Mouse (Mus musculus) cerebellum, adult 2 months (tissue): ENCODE data around the gene Coq7. TPM values are rescaled to one million over a fixed set of nuclear protein-coding genes. Genes with fewer than 3 reads are reported as not detected.

ENCODE experiments used
- DNase-seq, 2 experiments: peaks; one replicate each; pipeline ENCODE4 v3.0.0; 2021
- H3K27ac ChIP-seq: fragments of 200-500 bp; 2 replicates; pipeline ENCODE4 v1.5.1; 2012; ENCODE audit warnings: low read length, control low read depth, inconsistent platforms; ENCODE audit not compliant: insufficient read depth
- H3K27me3 ChIP-seq: fragments of 200-500 bp; 2 replicates; pipeline ENCODE4 v1.6.1; 2012; ENCODE audit warnings: inconsistent platforms, mild to moderate bottlenecking, low read length, moderate library complexity; ENCODE audit not compliant: control insufficient read depth, insufficient read depth
- H3K4me1 ChIP-seq: fragments of 200-500 bp; 2 replicates; pipeline ENCODE4 v1.6.1; 2011; ENCODE audit warnings: low read length; ENCODE audit not compliant: control insufficient read depth, insufficient read depth
- H3K4me3 ChIP-seq: fragments of 200-500 bp; replicated peaks from 2 replicates; pipeline ENCODE3; 2011; ENCODE audit warnings: mild to moderate bottlenecking, low read depth, low read length, control low read depth; ENCODE audit not compliant: insufficient read depth
- CTCF ChIP-seq: fragments of 200-500 bp; IDR thresholded peaks from 2 replicates; pipeline ENCODE4 v1.5.1; 2011; ENCODE audit warnings: low read depth, mild to moderate bottlenecking, control low read depth, low read length, moderate library complexity, borderline replicate concordance; ENCODE audit not compliant: insufficient read depth
- POLR2A ChIP-seq: fragments of 200-500 bp; IDR thresholded peaks from 2 replicates; pipeline ENCODE4 v1.6.1; 2011; ENCODE audit warnings: low read length, control low read depth, borderline replicate concordance; ENCODE audit not compliant: insufficient read depth
- WGBS: fragments of 180-500 bp; shearing (Covaris S2); methylation state at CpG from one replicate; pipeline ENCODE4 v1.1.7; 2018; 5-methylcytosine and 5-hydroxymethylcytosine counted together
- polyA plus RNA-seq: library from polyadenylated mRNA; depleted of rRNA; stranded (reverse); fragments of >200 nt; gene quantifications from 2 replicates; pipeline ENCODE4 v1.2.3, GENCODE M21; 2012

The Coq7 gene
- polyA plus RNA-seq, 1 experiment: 93.2 TPM

DNA sequence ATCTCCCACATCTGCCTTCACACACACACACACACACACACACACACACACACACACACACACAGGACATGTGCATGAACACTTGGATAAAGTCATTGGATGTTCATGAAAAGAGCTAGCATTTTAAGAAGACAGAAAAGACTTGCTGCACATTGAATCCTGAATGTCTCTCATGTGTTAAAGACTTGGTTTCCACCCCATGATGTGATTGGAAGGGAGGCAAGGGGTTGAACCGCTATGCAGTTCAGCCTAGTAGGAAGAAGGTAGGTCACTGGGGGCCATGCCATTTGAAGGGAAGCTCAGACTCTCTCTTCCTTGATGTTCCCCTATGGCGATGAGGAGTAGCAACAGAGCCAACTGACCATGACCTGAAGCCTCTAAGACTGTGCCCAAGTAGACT lies 51.2 kb downstream of the Coq7 start:
- 77% methylated on average over 2 of the region's 2 CpGs for WGBS
- TF ChIP-seq CTCF (no peak), POLR2A (no peak)
- no peak overlapping the region for H3K4me3 ChIP-seq
- H3K27me3 ChIP-seq: no peaks in the 10 kb centered on the region
- no peaks in the 10 kb centered on the region for H3K4me1 ChIP-seq
- no peak overlapping the region for H3K27ac ChIP-seq
- DNase-seq: no peak

DNA sequence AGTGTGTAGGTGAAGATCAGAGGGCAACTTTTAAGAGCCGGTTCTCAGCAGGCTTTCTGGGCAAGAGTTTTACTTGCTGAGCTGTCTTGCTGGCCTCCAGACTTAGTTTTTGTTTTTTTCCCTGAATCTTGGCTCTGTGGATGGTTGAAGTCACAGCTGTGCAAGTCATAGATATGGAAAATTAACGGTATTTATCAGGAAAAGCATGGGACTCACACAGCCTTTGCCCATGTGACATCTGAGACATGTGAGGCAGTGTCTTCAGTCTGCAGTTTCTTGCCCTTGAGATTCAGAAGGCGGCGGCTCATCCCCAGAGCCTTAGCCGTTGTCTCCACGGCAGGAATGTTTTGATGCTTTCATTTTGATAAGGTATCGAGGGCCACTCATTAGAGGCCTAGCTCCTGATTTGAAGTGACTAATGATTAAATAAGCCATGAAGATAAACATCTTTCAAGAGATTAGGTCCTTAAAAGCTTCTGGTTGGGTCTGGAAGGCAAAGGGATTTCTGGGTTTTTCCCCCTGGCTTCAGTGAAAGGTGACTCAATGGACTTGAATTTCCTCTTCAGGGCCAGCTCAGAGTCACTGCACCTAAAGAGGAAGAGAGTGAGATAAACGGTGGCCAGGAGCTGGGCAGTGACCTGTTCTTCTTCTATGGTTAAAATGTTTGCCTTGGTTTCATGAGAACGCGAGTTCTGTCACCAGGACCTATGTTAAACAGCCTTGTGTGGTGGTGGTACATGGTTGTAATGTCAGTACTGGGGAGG lies 51.9 kb downstream of the Coq7 start:
- 80% methylated on average over 10 of the region's 10 CpGs for WGBS
- H3K27ac ChIP-seq: no peak overlapping the region
- H3K4me1 ChIP-seq: no peaks in the 10 kb centered on the region
- H3K4me3 ChIP-seq: no peak overlapping the region
- no peaks in the 10 kb centered on the region for H3K27me3 ChIP-seq
- DNase-seq: no peak
- TF ChIP-seq CTCF: no peak
- no peak for TF ChIP-seq POLR2A

DNA sequence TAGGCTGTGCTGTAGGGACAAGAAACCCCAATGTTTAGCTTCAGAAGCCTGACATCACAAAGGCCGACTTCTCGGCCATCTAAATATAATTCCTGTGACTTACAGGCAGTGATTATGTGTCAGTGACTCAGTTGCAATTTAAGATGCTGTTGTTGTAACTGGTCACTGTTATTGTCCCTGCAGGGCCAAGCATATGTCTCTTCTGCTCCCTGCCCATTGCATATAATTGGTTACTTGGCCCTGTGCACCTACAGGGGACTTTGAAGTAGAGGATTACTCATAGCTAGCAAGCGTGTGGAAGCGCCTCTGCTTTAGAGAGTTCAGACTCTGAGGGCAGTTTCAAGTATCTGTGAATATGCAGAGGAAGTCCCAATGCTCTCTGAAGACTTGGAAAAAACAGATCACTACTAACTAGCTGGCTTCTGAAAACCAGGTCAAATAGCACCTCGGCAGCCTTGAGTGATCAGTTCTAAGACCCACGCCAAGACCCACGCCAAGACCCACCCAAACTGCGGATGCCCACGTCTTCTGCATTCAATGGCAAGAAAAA lies 52.9 kb downstream of the Coq7 start:
- Histone ChIP-seq H3K4me3 (no peak overlapping the region), H3K27me3 (no peaks in the 10 kb centered on the region), H3K4me1 (no peaks in the 10 kb centered on the region), H3K27ac (no peak overlapping the region)
- no peak for DNase-seq
- TF ChIP-seq CTCF (no peak), POLR2A (no peak)
- 83% methylated on average over 9 of the region's 9 CpGs for WGBS

DNA sequence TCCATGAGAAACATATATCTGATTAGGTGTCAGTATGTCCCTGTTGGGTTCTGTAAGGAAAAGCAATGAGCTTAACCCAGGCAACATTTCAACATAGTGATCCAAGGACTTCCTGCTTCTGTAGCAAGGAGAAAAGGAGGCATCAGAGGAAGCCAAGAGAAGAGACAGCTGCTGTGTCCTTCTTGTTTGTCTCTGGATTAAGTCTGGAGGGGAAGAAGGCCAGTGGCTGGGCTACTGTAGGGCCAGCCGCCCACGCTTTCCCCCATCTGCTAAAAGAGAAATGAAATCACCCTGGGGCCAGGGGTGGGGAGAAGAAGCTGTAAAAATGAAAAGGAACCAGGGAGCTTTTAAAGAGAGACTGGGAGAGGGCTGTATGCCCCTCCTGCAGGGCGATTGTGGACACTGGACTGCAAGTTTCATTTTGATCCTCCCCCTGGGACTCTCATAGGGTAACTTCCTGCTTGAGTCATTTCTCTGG lies 54.3 kb downstream of the Coq7 start:
- DNase-seq: no peak
- WGBS: 61% methylated on average over 3 of the region's 3 CpGs
- Histone ChIP-seq H3K4me3 (no peak overlapping the region), H3K4me1 (no peaks in the 10 kb centered on the region), H3K27me3 (no peaks in the 10 kb centered on the region), H3K27ac (no peak overlapping the region)
- no peak for TF ChIP-seq POLR2A
- no peak for TF ChIP-seq CTCF

DNA sequence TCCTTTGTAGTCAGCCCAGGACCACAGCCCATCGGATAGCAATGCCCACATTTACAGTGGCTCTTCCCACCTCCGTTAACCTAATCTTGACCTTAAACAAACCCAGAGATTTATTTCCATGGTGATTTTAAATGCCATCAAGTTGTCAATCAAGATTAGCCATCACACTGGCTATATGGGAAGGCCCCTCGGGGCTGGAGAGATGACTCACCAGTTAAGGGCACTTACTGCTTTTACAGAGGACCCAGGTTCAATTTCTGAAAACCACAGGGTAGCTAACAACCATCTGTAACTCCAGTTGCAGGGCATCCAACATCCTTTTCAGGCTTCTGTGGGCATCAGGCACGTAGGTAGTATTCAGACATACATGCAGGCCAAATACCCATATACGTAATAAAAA lies 56.7 kb downstream of the Coq7 start:
- no peaks in the 10 kb centered on the region for H3K27me3 ChIP-seq
- H3K4me3 ChIP-seq: no peak overlapping the region
- no peak for DNase-seq
- 90% methylated on average over 5 of the region's 5 CpGs for WGBS
- TF ChIP-seq CTCF: no peak
- TF ChIP-seq POLR2A: no peak
- no peak overlapping the region for H3K27ac ChIP-seq
- H3K4me1 ChIP-seq: no peaks in the 10 kb centered on the region

DNA sequence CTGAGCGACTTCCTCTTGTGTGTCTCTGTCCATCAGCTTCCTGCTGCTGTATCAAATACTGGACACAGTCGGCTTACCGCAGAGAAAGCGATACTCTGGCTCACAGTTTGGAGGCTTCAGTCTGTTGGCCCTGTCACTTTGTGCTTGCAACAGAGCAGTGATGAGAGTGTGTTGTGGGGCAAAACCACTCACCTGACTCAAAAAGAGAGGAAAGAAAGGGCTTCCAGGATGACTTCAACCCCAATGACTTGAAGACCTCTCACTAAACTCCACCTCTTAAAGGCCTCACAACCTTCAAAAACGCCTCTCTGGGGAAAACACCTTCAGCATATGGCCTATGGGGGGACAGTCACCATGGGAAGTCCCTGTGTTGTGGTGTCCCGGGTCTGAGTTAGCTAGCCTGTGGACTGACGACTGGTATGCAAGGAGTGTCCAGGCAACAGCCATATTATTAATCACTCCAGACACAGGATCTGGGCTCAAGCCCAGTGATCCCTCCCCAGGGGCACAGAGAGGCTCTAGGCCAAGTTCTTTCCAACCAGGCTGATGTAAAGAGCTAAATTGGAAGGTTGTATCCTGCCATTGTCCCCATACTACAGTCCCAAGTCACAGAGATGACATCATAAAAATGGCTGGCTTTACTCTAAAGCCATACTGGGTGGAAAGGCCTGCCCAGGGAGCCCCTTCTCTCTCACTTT lies 58.0 kb downstream of the Coq7 start:
- DNase-seq: no peak
- H3K4me1 ChIP-seq: no peaks in the 10 kb centered on the region
- H3K27me3 ChIP-seq: no peaks in the 10 kb centered on the region
- no peak overlapping the region for H3K4me3 ChIP-seq
- TF ChIP-seq CTCF: no peak
- TF ChIP-seq POLR2A: no peak
- no peak overlapping the region for H3K27ac ChIP-seq
- WGBS: 63% methylated on average over 7 of the region's 7 CpGs

DNA sequence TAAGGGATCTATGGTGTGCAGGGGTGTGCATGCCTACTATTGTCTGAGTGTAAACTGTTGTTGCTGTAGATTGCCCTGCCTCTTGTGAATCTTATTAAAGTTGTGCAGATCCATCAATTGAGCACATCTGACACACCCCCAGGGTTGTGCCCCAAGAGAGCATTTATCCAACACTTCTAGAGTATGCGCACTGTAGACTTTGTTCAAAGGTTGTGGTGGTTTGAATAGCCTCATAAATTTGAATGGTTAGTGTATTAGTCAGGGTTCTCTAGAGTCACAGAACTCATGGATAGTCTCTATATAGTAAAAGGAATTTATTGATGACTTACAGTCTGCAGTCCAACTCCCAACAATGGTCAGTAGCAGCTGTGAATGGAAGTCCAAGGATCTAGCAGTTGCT lies 60.3 kb downstream of the Coq7 start:
- no peak overlapping the region for H3K4me3 ChIP-seq
- 91% methylated on average over 1 of the region's 1 CpGs for WGBS
- H3K4me1 ChIP-seq: no peaks in the 10 kb centered on the region
- TF ChIP-seq POLR2A: no peak
- no peak for TF ChIP-seq CTCF
- no peak for DNase-seq
- no peaks in the 10 kb centered on the region for H3K27me3 ChIP-seq
- H3K27ac ChIP-seq: no peak overlapping the region
